In the genomic region with DNA sequence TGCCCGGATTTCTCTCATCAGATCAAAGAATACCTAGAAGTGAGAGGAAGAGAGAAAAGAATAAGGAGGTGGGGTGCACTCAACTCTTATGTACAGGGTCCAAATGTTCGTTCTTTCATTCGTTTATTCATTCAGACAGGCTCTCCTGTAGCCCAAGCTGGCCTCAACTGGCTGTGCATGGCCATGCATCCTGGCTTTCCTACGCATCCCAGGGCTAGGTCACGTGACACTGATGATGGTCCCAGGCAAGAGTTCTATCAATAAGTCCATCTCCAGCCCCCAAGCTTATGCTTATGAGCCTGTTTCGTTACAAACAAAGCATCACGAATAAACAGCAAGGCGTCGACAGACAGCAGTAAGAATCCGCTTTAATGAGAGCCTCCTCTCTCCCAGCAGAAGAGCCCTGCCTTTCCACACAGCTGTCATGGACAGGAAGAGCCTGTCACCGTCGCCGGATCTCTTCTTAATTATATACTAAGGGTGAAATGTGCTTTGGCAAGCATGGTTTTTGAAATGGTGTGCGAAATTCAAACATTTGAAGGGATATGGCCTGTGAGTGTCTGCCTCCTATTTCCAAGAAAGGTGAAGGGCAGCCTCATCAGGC, we compare ENCODE assay signal across 15 mouse cellular contexts. TPM values are rescaled to one million over a fixed set of nuclear protein-coding genes. Genes with fewer than 3 reads are reported as not detected.
DNase-seq lines count a peak whose midpoint lies in the region; ATAC-seq and TF ChIP-seq lines count a peak whose summit lies in the region.
"Had no signal": no experiment of that assay in that cellular context is flagged by ENCODE, and none has a peak within 500 bp of the region (broad histone marks: within the 10 kb centered on the region; RNA-seq: fewer than 3 reads in every experiment).

No protein-coding gene starts in this region.

- TF ChIP-seq CTCF in kidney, adult 2 months (conservative IDR thresholded peaks at IDR 0.05; ENCODE audit: insufficient read depth, insufficient read length, low read depth, low read length), result no peak

- H3K36me3 ChIP-seq in kidney, adult 2 months (ENCODE audit: control insufficient read depth, insufficient read depth, low read length), result peaks cover 2% of the 10 kb centered on the region; the same call in 1 of the 2 replicates
- no peaks in the 10 kb centered on the region; the same call in 1 of the 2 replicates for H3K36me3 ChIP-seq in midbrain, embryonic 11.5 days (ENCODE audit: control insufficient read depth, insufficient read depth, low read length)
- peaks cover 15% of the 10 kb centered on the region; the same call in 1 of the 2 replicates for H3K36me3 ChIP-seq in midbrain, embryonic 10.5 days

- ATAC-seq in midbrain, embryonic 11.5 days (ENCODE audit: low FRiP score), result peak; percentile 40; the same call in 1 of the 2 replicates
- ATAC-seq: intestine, embryonic 16.5 days had no signal

- no peaks in the 10 kb centered on the region for H3K9me3 ChIP-seq in midbrain, embryonic 11.5 days (ENCODE audit: control insufficient read depth, low read length)
- H3K9me3 ChIP-seq in midbrain, embryonic 10.5 days (replicated peaks), result no peaks in the 10 kb centered on the region
- H3K9me3 ChIP-seq: hindbrain, embryonic 13.5 days; liver, embryonic 15.5 days had no signal

- TF ChIP-seq POLR2A in kidney, adult 2 months (IDR thresholded peaks at IDR 0.05; ENCODE audit: low read depth, low read length), result no peak

- no peak overlapping the region for H3K27ac ChIP-seq in kidney, adult 2 months (ENCODE audit: insufficient read depth, low read depth, low read length)
- H3K27ac ChIP-seq in midbrain, embryonic 11.5 days (ENCODE audit: low read depth, low read length), result no peak overlapping the region
- H3K27ac ChIP-seq in midbrain, embryonic 10.5 days (replicated peaks), result no peak overlapping the region
- H3K27ac ChIP-seq: hindbrain, embryonic 13.5 days; liver, embryonic 15.5 days had no signal

- H3K4me3 ChIP-seq in kidney, adult 2 months (ENCODE audit: insufficient read depth, low read depth, low read length), result no peak overlapping the region
- H3K4me3 ChIP-seq in midbrain, embryonic 11.5 days (ENCODE audit: low read depth, low read length), result no peak overlapping the region
- no peak overlapping the region for H3K4me3 ChIP-seq in midbrain, embryonic 10.5 days
- H3K4me3 ChIP-seq: hindbrain, embryonic 13.5 days; liver, embryonic 15.5 days had no signal

- H3K4me1 ChIP-seq in kidney, adult 2 months (ENCODE audit: control insufficient read depth, insufficient read depth, low read length), result no peaks in the 10 kb centered on the region
- H3K4me1 ChIP-seq in midbrain, embryonic 11.5 days (ENCODE audit: control insufficient read depth, insufficient read depth, low read length), result 0 out of 2 replicates have a peak, but pooled peaks cover 3% of the 10 kb centered on the region
- H3K4me1 ChIP-seq in midbrain, embryonic 10.5 days, result peaks cover 17% of the 10 kb centered on the region

- 60% methylated on average over 14 of the region's 14 CpGs for WGBS in kidney, adult 2 months
- WGBS in midbrain, embryonic 11.5 days, result 65% methylated on average over 14 of the region's 14 CpGs
- 67% methylated on average over 14 of the region's 14 CpGs for WGBS in midbrain, embryonic 10.5 days

- peak; percentile 26 for DNase-seq in kidney, adult 2 months
- no peak for DNase-seq in kidney, adult 8-10 months
- DNase-seq in midbrain, embryonic 11.5 days (ENCODE audit: low spot score, missing footprints), result peak; percentile 72
- no peak for DNase-seq in midbrain, embryonic 10.5 days (ENCODE audit: low spot score)
- DNase-seq in lung, postnatal 10 days, result peak; percentile 71
- no peak for DNase-seq in adrenal gland, postnatal 4 days (ENCODE audit: low spot score in 2 of 2)
- no peak for DNase-seq in urinary bladder, postnatal 36 days (ENCODE audit: low spot score in 2 of 2)
- DNase-seq: adrenal gland, postnatal 25 days; cerebellum, adult 8-10 months; spleen, adult 18-20 months had no signal

- no peak overlapping the region for H3K4me2 ChIP-seq in midbrain, embryonic 11.5 days
- H3K4me2 ChIP-seq: hindbrain, embryonic 13.5 days; liver, embryonic 15.5 days had no signal

- no peaks in the 10 kb centered on the region for H3K27me3 ChIP-seq in kidney, adult 2 months (replicated peaks; ENCODE audit: control insufficient read depth, insufficient read depth, low read length)
- H3K27me3 ChIP-seq in midbrain, embryonic 11.5 days (ENCODE audit: control insufficient read depth, insufficient read depth, low read length), result no peaks in the 10 kb centered on the region
- H3K27me3 ChIP-seq in midbrain, embryonic 10.5 days (ENCODE audit: low read depth, poor library complexity, severe bottlenecking), result no peaks in the 10 kb centered on the region
- H3K27me3 ChIP-seq: hindbrain, embryonic 13.5 days; liver, embryonic 15.5 days had no signal

- H3K9ac ChIP-seq in midbrain, embryonic 11.5 days (ENCODE audit: low read length), result no peak overlapping the region
- H3K9ac ChIP-seq: hindbrain, embryonic 13.5 days; liver, embryonic 15.5 days had no signal

RNA-seq across cellular contexts. Expression of a gene that starts 32.7 kb away (rescaled TPM):
- 49.8 and 54.6 TPM in 2 replicates for polyA plus RNA-seq in kidney, adult 2 months (2012; rRNA removed)
- polyA plus RNA-seq in midbrain, embryonic 11.5 days (2014; fragmentation: Nextera tagmentation; extraction: Ambion mirVana), result 73.7 and 75.2 TPM in 2 replicates
- polyA plus RNA-seq in midbrain, embryonic 10.5 days (2016; fragmentation: Nextera tagmentation; extraction: Ambion mirVana), result 89.2 and 93.2 TPM in 2 replicates
- 10 to 100 TPM; 69.3 to 76.0 TPM for total RNA-seq in adrenal gland, postnatal 4 days (2021)

RNA-seq across cellular contexts. Expression of a gene that starts 49.8 kb away (rescaled TPM):
- polyA plus RNA-seq in kidney, adult 2 months (2012; rRNA removed), result 0.72 and 0.81 TPM in 2 replicates
- 0.37 and 0.51 TPM in 2 replicates for polyA plus RNA-seq in midbrain, embryonic 11.5 days (2014; fragmentation: Nextera tagmentation; extraction: Ambion mirVana)
- 0.25 and 0.50 TPM in 2 replicates for polyA plus RNA-seq in midbrain, embryonic 10.5 days (2016; fragmentation: Nextera tagmentation; extraction: Ambion mirVana)
- 1 to 10 TPM; 4.2 to 5.0 TPM for total RNA-seq in adrenal gland, postnatal 4 days (2021)
- total RNA-seq: common myeloid progenitor, adult 5-6 weeks; granulocyte monocyte progenitor cell, adult 5-6 weeks had no signal

RNA-seq across cellular contexts. Expression of a gene that starts 54.1 kb away (rescaled TPM):
- 27.1 and 37.2 TPM in 2 replicates for polyA plus RNA-seq in kidney, adult 2 months (2012; rRNA removed)
- 22.2 and 23.6 TPM in 2 replicates for polyA plus RNA-seq in midbrain, embryonic 11.5 days (2014; fragmentation: Nextera tagmentation; extraction: Ambion mirVana)
- 21.7 and 24.1 TPM in 2 replicates for polyA plus RNA-seq in midbrain, embryonic 10.5 days (2016; fragmentation: Nextera tagmentation; extraction: Ambion mirVana)
- 10 to 100 TPM; 20.3 to 21.3 TPM for total RNA-seq in adrenal gland, postnatal 4 days (2021)

Comparison
In these comparisons a context has a peak if more than half of its experiments do, and no peak if none do; other contexts are left out.
1. DNase-seq: peak in kidney, adult 2 months (single experiment), midbrain, embryonic 11.5 days (single experiment) and lung, postnatal 10 days (single experiment); none in kidney, adult 8-10 months (0 of 2), midbrain, embryonic 10.5 days (single experiment), adrenal gland, postnatal 4 days (0 of 2) and urinary bladder, postnatal 36 days (0 of 2).